Mouse (Mus musculus) forebrain, embryonic 11.5 days (tissue): ENCODE results near the gene Mcrip1. TPM values are rescaled to one million over a fixed set of nuclear protein-coding genes. Genes with fewer than 3 reads are reported as not detected.

Experiments
- ATAC-seq: fragments of 200-750 bp; cut with Nextera tagmentation; replicated peaks from 2 replicates; pipeline ENCODE4 v1.8.0; 2017; ENCODE audit warnings: moderate TSS enrichment; ENCODE audit not compliant: low FRiP score
- DNase-seq: peaks from one replicate; pipeline ENCODE4 v3.0.0-alpha.2; 2017; ENCODE audit warnings: low spot score
- H3K27ac ChIP-seq: fragments of 300-500 bp; sonication (generic); 2 replicates; pipeline ENCODE4 v1.5.1; 2014; ENCODE audit warnings: low read depth, low read length
- H3K27me3 ChIP-seq: fragments of 300-500 bp; sonication (generic); 2 replicates; pipeline ENCODE4 v1.6.1; 2014; ENCODE audit warnings: mild to moderate bottlenecking, low read length, mixed read lengths; ENCODE audit not compliant: control insufficient read depth, insufficient read depth
- H3K36me3 ChIP-seq: fragments of 300-500 bp; sonication (generic); 2 replicates; pipeline ENCODE4 v1.6.1; 2014; ENCODE audit warnings: mild to moderate bottlenecking, low read length, moderate library complexity, mixed read lengths; ENCODE audit not compliant: control insufficient read depth, insufficient read depth
- H3K4me1 ChIP-seq: fragments of 300-500 bp; sonication (generic); replicated peaks from 2 replicates; pipeline ENCODE4 v1.6.1; 2014; ENCODE audit warnings: low read length, mixed read lengths; ENCODE audit not compliant: control insufficient read depth, insufficient read depth
- H3K4me2 ChIP-seq: fragments of 300-500 bp; sonication (generic); 2 replicates; pipeline ENCODE4 v1.6.1; 2014; ENCODE audit warnings: low read depth, mild to moderate bottlenecking, low read length, moderate library complexity, mixed read lengths; ENCODE audit not compliant: severe bottlenecking
- H3K4me3 ChIP-seq: fragments of 300-500 bp; sonication (generic); 2 replicates; pipeline ENCODE4 v1.5.1; 2014; ENCODE audit warnings: low read depth, low read length
- H3K9ac ChIP-seq: fragments of 300-500 bp; sonication (generic); 2 replicates; pipeline ENCODE4 v1.6.1; 2014; ENCODE audit warnings: low read length
- H3K9me3 ChIP-seq: fragments of 300-500 bp; sonication (generic); 2 replicates; pipeline ENCODE4 v1.6.1; 2016; ENCODE audit warnings: low read length, mixed read lengths; ENCODE audit not compliant: control insufficient read depth
- WGBS: fragments of 180-500 bp; shearing (Covaris S2); extraction: QIAGEN DNeasy Blood & Tissue Kit; methylation state at CpG from one replicate; pipeline ENCODE4 v1.1.7; 2014; 5-methylcytosine and 5-hydroxymethylcytosine counted together
- polyA plus RNA-seq: library from polyadenylated mRNA; unstranded; fragments of >200 nt; fragmentation: Nextera tagmentation; extraction: Ambion mirVana; gene quantifications from 2 replicates; pipeline ENCODE4 v1.2.1, GENCODE M21; 2014

Gene Mcrip1
- polyA plus RNA-seq, 1 experiment from 2014 or later, result 213 TPM

DNA sequence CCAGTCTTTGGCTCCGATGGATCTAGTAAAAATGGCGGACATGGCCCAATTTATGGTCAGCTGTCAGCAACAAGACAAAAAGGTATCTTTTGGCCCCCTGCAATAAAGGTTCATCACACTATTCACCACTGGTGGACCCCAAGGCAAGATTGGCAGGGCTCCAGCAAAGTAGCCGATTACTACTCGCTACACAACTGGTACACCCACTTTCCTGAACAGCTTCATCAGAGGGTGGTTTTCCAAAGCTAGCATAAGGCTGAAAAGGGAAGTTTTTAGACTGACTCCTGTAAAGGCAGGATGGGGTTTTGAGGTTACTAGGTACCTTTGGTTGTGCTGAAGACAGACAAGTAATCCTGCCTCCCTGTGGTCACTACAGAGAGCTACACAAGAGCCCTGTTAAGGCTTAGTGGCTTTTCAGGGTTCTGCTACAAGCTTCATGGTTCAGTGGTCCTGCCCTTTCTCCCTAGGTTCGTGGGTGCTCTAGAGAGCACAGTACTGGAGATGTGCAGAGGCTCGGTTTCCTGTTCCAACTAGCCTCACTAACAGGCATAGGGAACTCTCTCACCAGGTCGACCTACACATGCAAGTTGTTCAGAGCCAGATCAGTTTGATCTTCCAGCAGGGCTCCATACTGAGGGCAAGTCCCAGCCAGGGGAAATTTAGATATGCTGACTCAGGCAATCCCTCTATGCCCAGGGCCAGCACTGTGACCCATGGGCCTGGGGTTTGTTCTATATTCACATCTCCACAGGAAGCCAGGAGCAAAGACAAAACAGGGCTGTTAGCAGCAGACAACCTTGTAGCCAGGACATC is 27.9 kb upstream of the Mcrip1 start:
- Histone ChIP-seq H3K36me3 (peaks cover 16% of the 10 kb centered on the region), H3K9me3 (no peaks in the 10 kb centered on the region), H3K4me3 (no peak overlapping the region), H3K4me1 (peaks cover 13% of the 10 kb centered on the region), H3K9ac (no peak overlapping the region), H3K4me2 (no peak overlapping the region), H3K27ac (no peak overlapping the region), H3K27me3 (no peaks in the 10 kb centered on the region)
- 78% methylated on average over 7 of the region's 7 CpGs for WGBS
- ATAC-seq (no peak), DNase-seq (no peak)

DNA sequence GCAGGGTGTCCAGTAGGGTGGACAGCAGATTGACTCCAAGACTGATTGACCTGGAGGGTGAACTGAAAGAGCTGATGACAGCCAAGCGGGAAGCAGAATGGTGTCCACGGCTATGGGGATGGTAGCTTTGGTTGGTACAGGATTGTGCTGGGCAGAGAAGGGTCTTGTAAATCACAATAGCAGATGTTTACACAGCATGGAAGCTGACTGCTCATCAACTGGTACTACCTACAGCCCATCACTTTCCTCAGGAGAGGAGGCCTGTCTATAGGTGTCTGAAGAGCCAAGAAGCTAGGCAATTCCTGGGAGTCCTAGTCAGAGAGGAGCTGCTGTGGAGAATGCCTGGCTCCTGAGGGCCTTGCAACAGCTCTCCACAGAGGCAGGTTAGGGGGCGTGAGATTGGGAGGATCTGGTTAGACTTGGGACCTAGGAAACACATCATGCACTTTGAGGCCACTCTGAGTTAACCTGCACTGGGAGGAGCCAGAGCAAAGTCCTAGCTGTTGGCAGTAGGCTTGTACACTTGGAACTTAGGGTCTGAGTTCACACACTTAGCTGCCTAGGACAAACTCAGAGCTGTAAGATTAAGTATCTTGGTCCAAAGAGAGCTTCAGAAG is 26.9 kb upstream of the Mcrip1 start:
- no peak overlapping the region for H3K27ac ChIP-seq
- no peaks in the 10 kb centered on the region for H3K9me3 ChIP-seq
- H3K9ac ChIP-seq, result no peak overlapping the region
- H3K27me3 ChIP-seq, result no peaks in the 10 kb centered on the region
- ATAC-seq (no peak), DNase-seq (no peak)
- H3K4me1 ChIP-seq, result peaks cover 14% of the 10 kb centered on the region
- 85% methylated on average over 3 of the region's 3 CpGs for WGBS
- H3K4me3 ChIP-seq, result no peak overlapping the region
- peaks cover 16% of the 10 kb centered on the region for H3K36me3 ChIP-seq
- H3K4me2 ChIP-seq, result no peak overlapping the region; the same call in 1 of the 2 replicates

DNA sequence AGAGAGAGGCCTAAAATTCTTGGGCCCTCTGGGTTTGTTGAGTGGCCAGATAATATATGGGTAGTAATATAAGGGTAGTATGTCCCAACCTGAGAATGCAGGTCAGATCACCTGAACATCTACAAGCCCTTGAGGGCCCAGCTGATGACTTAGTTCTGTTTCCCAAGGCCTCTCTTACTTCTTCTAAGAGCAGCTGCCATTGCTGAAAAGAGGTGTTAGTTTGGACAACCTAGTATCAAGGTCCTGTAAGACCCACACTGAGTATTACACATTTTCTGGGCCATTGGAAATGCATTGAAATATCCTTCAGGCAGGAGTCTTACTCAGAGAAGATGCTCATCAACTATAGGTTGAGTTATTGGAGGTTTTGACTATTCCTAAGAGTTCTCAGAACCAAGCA is 26.4 kb upstream of the Mcrip1 start:
- no peak overlapping the region for H3K9ac ChIP-seq
- H3K27me3 ChIP-seq, result no peaks in the 10 kb centered on the region
- no peak for ATAC-seq
- peaks cover 18% of the 10 kb centered on the region for H3K4me1 ChIP-seq
- H3K4me2 ChIP-seq, result no peak overlapping the region
- no peak overlapping the region for H3K4me3 ChIP-seq
- no peak for DNase-seq
- no peaks in the 10 kb centered on the region for H3K9me3 ChIP-seq
- peaks cover 16% of the 10 kb centered on the region for H3K36me3 ChIP-seq
- no peak overlapping the region for H3K27ac ChIP-seq

DNA sequence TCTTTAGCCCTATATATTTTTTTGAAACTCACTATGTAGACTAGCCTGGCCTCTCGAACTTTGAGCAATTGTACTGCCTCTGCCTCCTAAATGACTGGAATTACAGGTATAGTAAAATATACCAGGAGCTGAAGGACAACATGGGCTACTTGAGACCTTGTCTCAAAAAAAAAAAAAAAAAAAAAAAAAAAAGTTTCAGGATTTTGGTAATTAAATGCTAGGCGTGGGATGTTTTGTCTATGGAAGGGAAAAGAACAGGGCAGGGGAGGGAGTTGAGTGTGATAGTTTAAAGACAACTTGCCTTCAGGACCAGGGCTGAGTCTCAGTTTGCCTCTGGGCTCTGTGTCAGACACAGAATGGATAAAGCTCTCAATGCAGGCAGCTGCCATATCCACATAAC is 25.5 kb upstream of the Mcrip1 start:
- Histone ChIP-seq H3K4me1 (peaks cover 15% of the 10 kb centered on the region), H3K4me3 (no peak overlapping the region), H3K27ac (no peak overlapping the region), H3K9ac (no peak overlapping the region), H3K36me3 (peaks cover 22% of the 10 kb centered on the region), H3K4me2 (no peak overlapping the region), H3K27me3 (no peaks in the 10 kb centered on the region), H3K9me3 (no peaks in the 10 kb centered on the region)
- DNase-seq (no peak), ATAC-seq (no peak)
- WGBS, result 83% methylated on average over 2 of the region's 2 CpGs

DNA sequence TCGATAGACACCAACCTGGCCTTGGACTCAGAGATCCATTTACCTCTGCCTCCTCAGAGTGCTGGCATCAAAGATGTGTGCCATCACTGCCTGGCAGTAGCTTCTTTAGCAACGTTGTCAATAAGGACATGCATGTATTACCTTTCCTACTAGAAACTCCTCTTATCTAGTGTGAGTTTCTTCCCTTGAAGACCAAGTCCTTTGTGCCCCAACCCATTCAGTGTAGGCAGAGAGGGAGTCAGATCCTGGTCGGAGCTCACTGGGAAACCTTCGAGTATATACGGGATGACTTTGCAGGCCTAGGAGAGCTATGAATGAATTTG is 24.7 kb upstream of the Mcrip1 start:
- Histone ChIP-seq H3K4me1 (peaks cover 12% of the 10 kb centered on the region), H3K4me2 (peak overlapping the region; percentile 94), H3K36me3 (peaks cover 19% of the 10 kb centered on the region), H3K4me3 (peak overlapping the region; percentile 97), H3K9ac (peak overlapping the region; percentile 92), H3K27me3 (no peaks in the 10 kb centered on the region), H3K9me3 (no peaks in the 10 kb centered on the region), H3K27ac (no peak overlapping the region)
- 49% methylated on average over 5 of the region's 5 CpGs for WGBS
- no peak for ATAC-seq
- DNase-seq, result no peak

DNA sequence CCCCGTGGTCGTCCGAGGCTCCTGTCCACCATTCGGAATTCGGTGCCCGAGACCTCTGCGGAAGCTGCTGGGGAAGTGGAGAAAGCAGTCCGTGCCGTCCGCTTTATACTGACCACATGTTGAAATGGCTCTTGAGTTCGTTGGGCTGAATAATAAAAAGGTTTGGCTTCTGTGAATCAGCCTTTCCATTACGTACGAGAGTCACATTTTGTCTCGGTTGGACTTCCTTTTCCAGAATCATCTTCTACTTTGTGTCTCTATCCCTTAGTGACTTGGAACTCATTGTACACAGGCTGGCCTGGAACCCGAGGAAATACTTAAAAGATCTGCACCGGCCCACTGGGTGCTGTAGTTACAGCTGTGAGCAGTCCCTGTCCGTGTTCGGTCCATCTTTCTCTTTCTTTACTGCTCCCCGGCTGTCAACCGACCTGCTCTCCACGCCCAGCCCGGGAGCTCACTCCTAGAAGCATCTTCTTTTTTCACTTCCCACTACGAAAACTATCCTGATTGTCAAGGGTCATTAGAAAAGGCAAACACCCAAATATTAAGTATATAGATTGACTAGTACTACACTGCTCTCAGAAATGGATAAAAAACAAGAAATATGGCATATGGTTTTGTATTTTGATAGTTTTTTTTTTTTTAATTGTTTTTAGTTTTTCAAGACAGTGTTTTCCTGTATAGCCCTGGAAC is 24.2 kb upstream of the Mcrip1 start:
- ATAC-seq (0 out of 2 replicates have a peak, but pooled peaks have one; percentile 5), DNase-seq (no peak)
- Histone ChIP-seq H3K27ac (peak overlapping the region; percentile 75), H3K9ac (peak overlapping the region; percentile 92), H3K9me3 (no peaks in the 10 kb centered on the region), H3K4me1 (peaks cover 12% of the 10 kb centered on the region), H3K36me3 (peaks cover 15% of the 10 kb centered on the region), H3K27me3 (no peaks in the 10 kb centered on the region), H3K4me3 (peak overlapping the region; percentile 97), H3K4me2 (peak overlapping the region; percentile 94)
- under 1% methylated on average over 23 of the region's 23 CpGs for WGBS

DNA sequence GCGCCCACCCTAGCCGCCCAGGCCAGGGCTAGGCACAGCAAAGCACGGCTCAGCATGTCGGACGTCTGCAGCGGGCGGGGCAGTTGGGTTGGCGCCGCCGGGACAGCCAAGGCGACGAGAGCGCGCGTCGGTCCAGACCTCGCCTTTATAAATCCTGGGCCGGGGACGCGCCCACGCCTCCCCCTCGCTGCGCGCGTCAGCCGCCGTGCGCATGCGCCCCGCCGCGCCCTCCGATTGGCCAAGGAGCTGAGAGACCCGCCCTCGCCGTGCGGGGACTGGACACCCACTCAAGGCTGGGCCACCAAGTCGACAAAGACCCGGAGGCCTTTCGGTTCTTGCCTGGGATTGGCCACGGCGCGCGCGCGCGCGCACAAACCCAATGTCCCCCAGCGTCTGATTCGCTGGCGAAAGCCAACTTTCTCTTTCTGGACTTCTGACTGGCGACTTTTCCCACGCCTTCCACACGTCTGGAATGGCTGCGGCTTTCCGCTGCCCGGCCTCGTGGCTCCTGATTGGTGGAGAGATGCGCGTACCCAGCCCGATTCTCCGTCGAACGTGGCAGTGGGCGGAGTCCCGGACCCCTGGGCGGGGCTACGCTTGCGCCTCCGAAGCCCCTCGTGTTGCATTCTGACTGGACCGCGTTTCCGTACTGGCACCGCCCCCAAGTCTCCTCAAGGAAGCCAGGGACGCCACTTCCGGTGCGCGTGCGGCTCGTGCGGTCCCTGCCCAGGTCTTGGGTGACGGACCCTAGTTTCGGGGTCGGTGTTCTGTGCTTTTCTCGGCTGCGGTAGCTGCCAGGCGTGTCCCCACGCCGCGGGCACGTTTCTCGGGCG is 23.4 kb upstream of the Mcrip1 start, which contains the start of gene P4hb:
Gene P4hb, minus strand, starts transcription at position 502 of the 833 bp plus-strand sequence.
- DNase-seq (peak; percentile 100), ATAC-seq (peak; percentile 97)
- peak within 1 kb of the TSS; percentile 92 for H3K9ac ChIP-seq
- under 1% methylated on average over 92 of the region's 94 CpGs for WGBS
- H3K27ac ChIP-seq, result peak within 1 kb of the TSS; percentile 75
- H3K36me3 ChIP-seq, result peaks cover 10% of the 10 kb centered on the region
- H3K4me2 ChIP-seq, result peak within 1 kb of the TSS; percentile 94
- no peaks in the 10 kb centered on the region for H3K27me3 ChIP-seq
- peak within 1 kb of the TSS; percentile 97 for H3K4me3 ChIP-seq
- H3K4me1 ChIP-seq, result peaks cover 12% of the 10 kb centered on the region
- no peaks in the 10 kb centered on the region for H3K9me3 ChIP-seq

DNA sequence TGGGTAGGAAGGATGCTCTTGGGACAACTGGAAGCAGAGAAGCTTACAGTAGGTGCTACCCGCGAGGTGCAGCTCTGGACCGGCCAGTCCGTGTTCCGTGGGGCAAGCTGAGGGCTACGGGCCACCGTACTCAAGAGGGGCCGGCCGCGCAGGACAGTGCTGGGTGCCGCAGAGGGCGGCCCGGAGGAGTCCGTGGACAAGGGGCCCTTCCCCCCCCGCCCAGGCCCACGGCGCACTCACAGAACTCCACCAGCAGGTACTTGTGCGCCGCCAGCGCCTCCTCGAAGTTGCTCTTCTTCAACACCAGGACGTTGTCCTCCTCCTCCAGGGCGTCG is 22.9 kb upstream of the Mcrip1 start:
- ATAC-seq (peak; percentile 32), DNase-seq (no peak)
- Histone ChIP-seq H3K4me2 (peak overlapping the region; percentile 94), H3K27me3 (no peaks in the 10 kb centered on the region), H3K36me3 (peaks cover 13% of the 10 kb centered on the region), H3K4me1 (peaks cover 12% of the 10 kb centered on the region), H3K4me3 (peak overlapping the region; percentile 97), H3K9me3 (no peaks in the 10 kb centered on the region), H3K27ac (peak overlapping the region; percentile 75), H3K9ac (peak overlapping the region; percentile 92)
- under 1% methylated on average over 24 of the region's 24 CpGs for WGBS
